Mouse (Mus musculus): ENCODE data around the gene Xylt2. TPM values are rescaled to one million over a fixed set of nuclear protein-coding genes. Genes with fewer than 3 reads are reported as not detected.

Gene Xylt2
- 24.5 and 25.5 TPM in 2 replicates for polyA plus RNA-seq (2015; fragmentation: Nextera tagmentation; extraction: Ambion mirVana)

DNA sequence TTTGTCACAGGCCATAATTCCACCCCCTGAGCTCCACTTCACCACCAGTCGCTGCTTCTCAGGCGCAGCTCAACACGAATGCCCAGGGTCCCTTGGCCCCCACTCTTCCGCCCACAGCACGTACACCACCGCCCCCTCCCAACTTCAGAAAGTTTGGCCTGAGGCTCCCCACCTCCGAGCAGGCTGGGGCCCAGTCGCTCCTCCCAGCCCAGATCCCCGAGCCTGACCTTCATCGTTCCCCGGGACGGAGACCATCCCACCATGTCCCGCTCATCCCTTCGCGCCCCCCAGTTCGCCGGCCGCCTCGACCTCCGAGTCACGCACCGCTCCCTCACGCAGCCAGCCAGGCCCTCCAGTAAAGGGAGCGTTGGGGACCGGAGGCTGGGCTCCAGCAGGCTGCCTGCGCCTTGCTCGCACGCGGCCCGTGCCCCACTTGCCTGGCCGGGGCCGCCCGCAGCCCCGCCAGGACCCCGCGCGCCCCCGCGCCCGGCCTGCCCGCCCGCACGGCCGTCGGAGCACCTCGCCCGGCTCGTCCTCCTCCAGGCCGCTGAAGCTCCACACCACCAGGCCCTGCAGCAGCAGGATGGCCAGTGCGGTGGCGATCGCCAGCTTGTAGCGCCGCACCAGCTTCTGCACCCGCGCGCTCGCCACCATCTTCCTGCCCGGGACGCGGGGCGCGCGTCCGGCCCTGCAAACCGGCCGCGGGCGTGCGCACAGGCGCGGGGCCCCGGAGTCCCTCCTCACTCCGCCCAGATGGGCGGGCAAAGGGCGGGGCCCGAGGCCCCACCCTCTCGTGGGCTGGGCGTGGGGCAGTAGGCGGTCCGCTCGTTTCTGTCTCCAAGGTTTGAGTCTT lies at the start of gene Xylt2:
Gene Xylt2 (minus strand): TSS at position 762 of the 853 bp plus-strand sequence.
- Histone ChIP-seq H3K4me3 (peak within 1 kb of the TSS; percentile 97), H3K27me3 (no peaks in the 10 kb centered on the region), H3K9ac (peak within 1 kb of the TSS; percentile 98), H3K4me2 (peak within 1 kb of the TSS; percentile 82), H3K4me1 (peaks cover 40% of the 10 kb centered on the region), H3K36me3 (peaks cover 4% of the 10 kb centered on the region), H3K27ac (peak within 1 kb of the TSS; percentile 91), H3K9me3 (no peaks in the 10 kb centered on the region)
- peak; percentile 89 for ATAC-seq (ENCODE audit: insufficient number of reproducible peaks, insufficient read depth, low FRiP score, low TSS enrichment, low read depth)
- WGBS, result under 1% methylated on average over 68 of the region's 82 CpGs

GRCm38 (mm10) chr11:94719216-94719615 lies 41.9 kb upstream of the Xylt2 start:
- no peak overlapping the region for H3K27ac ChIP-seq
- no peak overlapping the region for H3K4me2 ChIP-seq
- no peak overlapping the region for H3K4me3 ChIP-seq
- no peak overlapping the region for H3K9ac ChIP-seq
- 74% methylated on average over 2 of the region's 2 CpGs for WGBS
- no peaks in the 10 kb centered on the region for H3K27me3 ChIP-seq
- no peaks in the 10 kb centered on the region for H3K9me3 ChIP-seq
- no peak for ATAC-seq (ENCODE audit: insufficient number of reproducible peaks, insufficient read depth, low FRiP score, low TSS enrichment, low read depth)
- peaks cover 20% of the 10 kb centered on the region for H3K4me1 ChIP-seq
- no peaks in the 10 kb centered on the region for H3K36me3 ChIP-seq

GRCm38 (mm10) chr11:94718113-94718909 lies 41.0 kb upstream of the Xylt2 start:
- Histone ChIP-seq H3K4me1 (peaks cover 29% of the 10 kb centered on the region), H3K36me3 (no peaks in the 10 kb centered on the region), H3K27ac (no peak overlapping the region), H3K9me3 (no peaks in the 10 kb centered on the region), H3K27me3 (no peaks in the 10 kb centered on the region), H3K4me3 (no peak overlapping the region), H3K4me2 (no peak overlapping the region), H3K9ac (no peak overlapping the region)
- WGBS, result 85% methylated on average over 7 of the region's 7 CpGs
- ATAC-seq (ENCODE audit: insufficient number of reproducible peaks, insufficient read depth, low FRiP score, low TSS enrichment, low read depth), result no peak

DNA sequence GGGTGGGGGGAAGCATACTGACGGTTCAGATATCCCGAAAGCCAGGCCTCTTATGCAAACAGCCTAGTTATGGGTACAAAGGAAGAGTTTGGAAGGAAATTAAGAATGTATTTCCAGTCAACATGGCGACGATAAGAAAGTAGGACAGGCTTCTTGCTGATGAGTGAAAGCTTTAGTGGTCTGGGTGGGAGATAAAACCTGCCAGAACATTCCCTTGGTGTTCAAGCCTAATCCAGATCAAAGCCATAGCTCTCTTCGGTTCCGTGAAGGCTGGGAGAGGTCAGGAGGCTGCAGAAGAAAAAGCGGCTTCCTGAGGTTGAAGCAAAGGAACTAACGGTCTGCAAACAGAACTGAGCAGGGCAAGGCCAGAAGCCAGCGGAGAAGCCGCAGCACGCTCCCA lies 39.9 kb upstream of the Xylt2 start:
- no peak overlapping the region for H3K27ac ChIP-seq
- peaks cover 37% of the 10 kb centered on the region for H3K4me1 ChIP-seq
- 30% methylated on average over 11 of the region's 11 CpGs for WGBS
- peak overlapping the region; percentile 31 for H3K4me2 ChIP-seq
- H3K36me3 ChIP-seq, result no peaks in the 10 kb centered on the region
- H3K4me3 ChIP-seq, result 0 out of 2 replicates have a peak overlapping the region, but pooled peaks have one; percentile 1
- no peak for ATAC-seq (ENCODE audit: insufficient number of reproducible peaks, insufficient read depth, low FRiP score, low TSS enrichment, low read depth)
- no peaks in the 10 kb centered on the region for H3K27me3 ChIP-seq
- H3K9me3 ChIP-seq, result no peaks in the 10 kb centered on the region
- no peak overlapping the region for H3K9ac ChIP-seq

DNA sequence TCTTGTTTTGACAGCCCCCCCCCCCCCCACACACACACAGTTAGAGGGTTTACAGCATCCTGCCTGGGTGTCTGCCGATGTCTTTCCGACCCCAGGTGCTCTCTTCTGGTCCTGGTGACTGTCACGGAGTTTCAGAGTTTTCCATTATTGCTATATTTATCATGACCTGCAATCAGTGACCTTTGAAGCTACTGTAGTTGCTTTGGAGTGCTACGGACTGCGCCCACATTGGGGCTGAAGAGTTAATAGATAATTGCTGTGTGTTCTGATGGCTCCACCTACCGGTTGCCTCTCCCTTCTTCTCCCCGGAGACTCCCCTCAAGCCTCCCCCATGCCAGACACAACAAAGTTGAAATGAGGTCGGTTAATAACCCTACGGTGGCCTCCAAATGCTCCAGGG lies 39.4 kb upstream of the Xylt2 start:
- Histone ChIP-seq H3K4me1 (peaks cover 37% of the 10 kb centered on the region), H3K4me3 (no peak overlapping the region), H3K27ac (no peak overlapping the region), H3K9ac (no peak overlapping the region), H3K9me3 (no peaks in the 10 kb centered on the region), H3K4me2 (peak overlapping the region; percentile 31), H3K27me3 (no peaks in the 10 kb centered on the region), H3K36me3 (no peaks in the 10 kb centered on the region)
- 8% methylated on average over 9 of the region's 9 CpGs for WGBS
- no peak; the same call in 1 of the 2 replicates for ATAC-seq (ENCODE audit: insufficient number of reproducible peaks, insufficient read depth, low FRiP score, low TSS enrichment, low read depth)

DNA sequence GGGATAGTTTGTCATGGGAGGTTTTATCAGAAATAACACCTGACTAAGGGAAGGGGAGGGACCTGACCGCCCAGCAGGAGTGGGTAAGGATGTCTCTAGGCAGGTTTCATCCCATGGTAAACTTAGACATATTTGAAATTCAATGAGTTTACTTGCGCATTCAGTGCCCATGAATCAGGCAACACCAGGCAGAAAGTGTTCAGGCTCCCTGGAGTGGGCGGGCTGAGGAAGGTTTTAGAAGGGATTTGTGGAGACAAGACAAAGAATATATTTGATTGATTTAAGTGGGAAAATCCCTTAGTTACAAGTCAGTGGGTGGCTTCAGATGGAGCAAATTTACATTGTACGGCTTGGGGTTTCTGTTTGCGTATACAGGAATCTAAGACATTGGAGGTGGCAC lies 38.3 kb upstream of the Xylt2 start:
- H3K4me3 ChIP-seq, result no peak overlapping the region
- no peak overlapping the region for H3K4me2 ChIP-seq
- H3K9me3 ChIP-seq, result no peaks in the 10 kb centered on the region
- no peak for ATAC-seq (ENCODE audit: insufficient number of reproducible peaks, insufficient read depth, low FRiP score, low TSS enrichment, low read depth)
- peaks cover 37% of the 10 kb centered on the region for H3K4me1 ChIP-seq
- H3K27me3 ChIP-seq, result no peaks in the 10 kb centered on the region
- H3K27ac ChIP-seq, result no peak overlapping the region
- WGBS, result 66% methylated on average over 5 of the region's 5 CpGs
- no peak overlapping the region for H3K9ac ChIP-seq
- no peaks in the 10 kb centered on the region for H3K36me3 ChIP-seq

- ATAC-seq (ENCODE audit: insufficient number of reproducible peaks, insufficient read depth, low FRiP score, low TSS enrichment, low read depth), result no peak
- 25% methylated on average over 11 of the region's 11 CpGs for WGBS
- Histone ChIP-seq H3K27me3 (no peaks in the 10 kb centered on the region), H3K27ac (peak overlapping the region; percentile 74), H3K9me3 (no peaks in the 10 kb centered on the region), H3K4me2 (peak overlapping the region; percentile 26), H3K9ac (no peak overlapping the region), H3K4me3 (no peak overlapping the region), H3K36me3 (no peaks in the 10 kb centered on the region), H3K4me1 (peaks cover 37% of the 10 kb centered on the region)
Observed at GRCm38 (mm10) chr11:94713246-94713860, 36.0 kb upstream of the Xylt2 start.

GRCm38 (mm10) chr11:94704472-94704871 lies 27.2 kb upstream of the Xylt2 start, which contains the start of gene Gm11541:
Gene Gm11541, minus strand, starts transcription at chr11:94704499.
- 44% methylated on average over 5 of the region's 5 CpGs for WGBS
- no peak within 1 kb of the TSS for H3K4me2 ChIP-seq
- ATAC-seq (ENCODE audit: insufficient number of reproducible peaks, insufficient read depth, low FRiP score, low TSS enrichment, low read depth), result no peak
- 0 out of 2 replicates have a peak, but pooled peaks cover 5% of the 10 kb centered on the region for H3K27me3 ChIP-seq
- no peak within 1 kb of the TSS for H3K4me3 ChIP-seq
- no peak within 1 kb of the TSS for H3K9ac ChIP-seq
- H3K4me1 ChIP-seq, result peaks cover 17% of the 10 kb centered on the region
- no peaks in the 10 kb centered on the region for H3K36me3 ChIP-seq
- peak within 1 kb of the TSS; percentile 44; the same call in 1 of the 2 replicates for H3K27ac ChIP-seq
- H3K9me3 ChIP-seq, result no peaks in the 10 kb centered on the region

- WGBS, result 36% methylated on average over 7 of the region's 7 CpGs
- no peak for ATAC-seq (ENCODE audit: insufficient number of reproducible peaks, insufficient read depth, low FRiP score, low TSS enrichment, low read depth)
- Histone ChIP-seq H3K4me3 (no peak overlapping the region), H3K9me3 (no peaks in the 10 kb centered on the region), H3K27me3 (0 out of 2 replicates have a peak, but pooled peaks cover 5% of the 10 kb centered on the region), H3K9ac (no peak overlapping the region), H3K27ac (peak overlapping the region; percentile 44; the same call in 1 of the 2 replicates), H3K4me2 (no peak overlapping the region), H3K4me1 (peaks cover 17% of the 10 kb centered on the region), H3K36me3 (no peaks in the 10 kb centered on the region)
Observed at GRCm38 (mm10) chr11:94704020-94704419, 26.7 kb upstream of the Xylt2 start.

DNA sequence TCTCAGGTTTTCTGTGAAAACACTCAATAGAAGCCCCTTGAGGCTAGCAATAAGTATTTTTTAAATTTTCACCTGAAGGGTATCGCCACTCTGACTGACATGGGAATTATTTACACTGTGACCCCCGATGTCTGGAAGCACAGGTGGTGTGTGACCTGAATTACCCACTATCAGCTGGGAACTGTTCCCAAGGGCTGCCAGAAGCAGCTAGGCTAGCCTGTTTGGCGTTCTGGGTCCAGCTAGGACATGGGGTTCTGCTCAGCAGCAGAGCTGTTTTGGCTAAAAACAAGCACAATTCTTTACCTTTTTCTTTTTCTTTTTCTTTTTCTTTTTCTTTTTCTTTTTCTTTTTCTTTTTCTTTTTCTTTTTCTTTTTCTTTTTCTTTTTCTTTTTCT lies 24.9 kb upstream of the Xylt2 start:
- Histone ChIP-seq H3K9me3 (no peaks in the 10 kb centered on the region), H3K27ac (no peak overlapping the region), H3K4me3 (no peak overlapping the region), H3K4me1 (peaks cover 23% of the 10 kb centered on the region), H3K9ac (no peak overlapping the region), H3K27me3 (0 out of 2 replicates have a peak, but pooled peaks cover 5% of the 10 kb centered on the region), H3K4me2 (no peak overlapping the region), H3K36me3 (no peaks in the 10 kb centered on the region)
- WGBS, result 41% methylated on average over 3 of the region's 3 CpGs
- no peak for ATAC-seq (ENCODE audit: insufficient number of reproducible peaks, insufficient read depth, low FRiP score, low TSS enrichment, low read depth)
